Mouse (Mus musculus) bone marrow macrophage, adult 2 months (primary cell): ENCODE data around the gene Dck. TPM values are rescaled to one million over a fixed set of nuclear protein-coding genes. Genes with fewer than 3 reads are reported as not detected.
A peak's percentile ranks its signal among the peaks of the same experiment; 100 is the strongest.

Experiments
- H3K27ac ChIP-seq: 2 replicates; pipeline ENCODE4 v1.5.1; 2012; ENCODE audit warnings: low read depth, low read length; ENCODE audit not compliant: insufficient read depth
- H3K4me1 ChIP-seq: 2 replicates; pipeline ENCODE4 v1.6.1; 2012; ENCODE audit warnings: low read length; ENCODE audit not compliant: control insufficient read depth, insufficient read depth
- H3K4me3 ChIP-seq: 2 replicates; pipeline ENCODE4 v1.5.1; 2012; ENCODE audit warnings: mild to moderate bottlenecking, low read length, moderate library complexity; ENCODE audit not compliant: insufficient read depth
- CTCF ChIP-seq: IDR thresholded peaks from 2 replicates; pipeline ENCODE4 v1.5.1; 2012; ENCODE audit warnings: low read depth, mild to moderate bottlenecking, low read length, moderate library complexity
- POLR2A ChIP-seq: IDR thresholded peaks from 2 replicates; pipeline ENCODE4 v1.6.1; 2012; ENCODE audit warnings: mild to moderate bottlenecking, low read depth, low read length, borderline replicate concordance
- polyA plus RNA-seq: library from polyadenylated mRNA; stranded (reverse); fragments of >200 nt; gene quantifications from 2 replicates; pipeline ENCODE4 v1.2.4, GENCODE M21; 2012; ENCODE audit not compliant: missing spikeins, insufficient read depth, insufficient read length

Dck gene
- polyA plus RNA-seq, 1 experiment = 100 TPM

DNA sequence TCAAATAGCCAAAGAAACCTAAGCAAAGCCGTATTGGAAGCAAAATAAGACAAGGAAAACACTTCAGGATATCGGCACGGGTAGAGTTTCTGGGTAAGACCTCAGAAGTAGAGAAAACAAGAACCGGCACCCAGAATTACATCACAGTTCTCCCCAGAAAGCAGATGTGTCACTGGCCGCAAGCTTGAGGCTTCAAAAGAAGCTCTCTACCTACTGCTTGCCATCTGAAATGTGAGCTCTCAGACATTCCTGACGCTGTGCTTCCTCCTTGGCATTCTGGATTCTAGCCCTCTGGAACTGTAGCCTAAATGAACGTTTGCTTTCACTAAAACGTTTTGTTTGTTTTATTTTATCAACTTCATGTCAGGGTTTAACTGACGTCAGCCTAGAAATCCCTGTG lies 25.9 kb downstream of the Dck start:
- no peak for TF ChIP-seq POLR2A
- TF ChIP-seq CTCF = no peak
- Histone ChIP-seq H3K4me3 (no peak overlapping the region), H3K4me1 (no peaks in the 10 kb centered on the region), H3K27ac (no peak overlapping the region)

DNA sequence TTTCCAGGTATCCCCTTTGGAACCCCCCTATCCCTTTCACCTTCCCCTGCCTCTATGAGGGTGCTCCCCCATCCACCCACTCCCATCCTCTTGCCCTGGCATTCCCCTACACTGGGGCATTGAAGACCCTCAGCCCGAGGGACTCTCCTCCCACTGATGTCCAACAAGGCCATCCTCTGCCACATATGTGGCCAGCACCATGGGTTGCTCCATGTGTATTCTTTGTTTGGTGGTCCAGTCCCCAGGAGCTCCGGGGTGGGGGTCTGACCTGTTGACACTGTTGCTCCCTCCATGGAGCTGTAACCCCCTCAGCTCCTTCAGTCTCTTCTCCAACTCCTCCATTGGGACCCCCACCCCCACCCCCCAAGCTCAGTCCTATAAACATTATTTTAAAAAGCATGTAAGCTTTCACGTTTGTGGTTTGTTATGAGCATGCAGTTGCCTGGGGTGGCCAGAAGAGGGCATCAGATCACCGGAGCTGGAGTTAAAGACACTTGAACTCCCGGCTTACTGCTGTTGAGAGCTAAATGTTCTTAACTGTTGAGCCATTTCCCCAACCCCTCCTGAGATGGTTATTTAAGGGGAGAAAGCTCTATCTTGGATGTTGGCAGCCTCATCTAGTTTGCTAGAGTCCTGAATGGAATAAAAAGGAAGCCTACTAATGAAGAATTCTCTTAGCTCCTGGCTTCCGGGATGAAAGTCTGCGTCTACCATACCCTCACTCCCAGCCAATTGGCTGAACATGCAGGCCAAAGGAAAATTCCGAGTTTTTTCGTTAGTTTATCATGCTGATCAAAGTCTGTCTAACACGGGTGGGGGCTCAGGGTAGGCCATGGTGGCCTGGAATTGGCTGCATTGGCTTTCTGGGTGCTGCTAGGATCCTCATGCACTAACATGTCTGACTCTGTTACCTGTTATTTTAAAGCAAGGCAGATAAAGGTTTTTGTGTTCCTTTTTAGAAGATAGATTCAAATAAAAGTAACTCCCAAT lies 26.8 kb downstream of the Dck start:
- Histone ChIP-seq H3K27ac (no peak overlapping the region), H3K4me3 (no peak overlapping the region), H3K4me1 (no peaks in the 10 kb centered on the region)
- TF ChIP-seq POLR2A (no peak), CTCF (peak; percentile 81)

DNA sequence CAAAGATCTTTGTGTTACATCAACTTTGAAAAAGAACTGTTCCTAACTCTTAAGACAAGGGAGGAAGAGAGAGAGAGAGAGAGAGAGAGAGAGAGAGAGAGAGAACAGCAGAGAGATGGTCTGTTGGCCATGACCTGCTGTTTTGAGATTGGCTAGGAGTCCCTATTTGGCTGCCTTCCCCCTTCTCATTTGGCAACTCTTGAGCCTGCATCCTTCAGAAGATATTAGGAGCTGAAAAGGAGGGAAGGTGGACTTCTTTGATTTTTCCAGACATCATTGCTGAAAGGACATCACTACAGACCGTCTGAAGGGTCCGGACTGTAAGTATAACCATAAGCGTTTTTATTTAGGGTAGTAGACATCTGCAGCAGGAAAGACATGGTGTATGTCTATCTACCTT lies 28.9 kb downstream of the Dck start:
- no peaks in the 10 kb centered on the region for H3K4me1 ChIP-seq
- no peak overlapping the region for H3K27ac ChIP-seq
- TF ChIP-seq CTCF (no peak), POLR2A (no peak)
- H3K4me3 ChIP-seq = no peak overlapping the region

DNA sequence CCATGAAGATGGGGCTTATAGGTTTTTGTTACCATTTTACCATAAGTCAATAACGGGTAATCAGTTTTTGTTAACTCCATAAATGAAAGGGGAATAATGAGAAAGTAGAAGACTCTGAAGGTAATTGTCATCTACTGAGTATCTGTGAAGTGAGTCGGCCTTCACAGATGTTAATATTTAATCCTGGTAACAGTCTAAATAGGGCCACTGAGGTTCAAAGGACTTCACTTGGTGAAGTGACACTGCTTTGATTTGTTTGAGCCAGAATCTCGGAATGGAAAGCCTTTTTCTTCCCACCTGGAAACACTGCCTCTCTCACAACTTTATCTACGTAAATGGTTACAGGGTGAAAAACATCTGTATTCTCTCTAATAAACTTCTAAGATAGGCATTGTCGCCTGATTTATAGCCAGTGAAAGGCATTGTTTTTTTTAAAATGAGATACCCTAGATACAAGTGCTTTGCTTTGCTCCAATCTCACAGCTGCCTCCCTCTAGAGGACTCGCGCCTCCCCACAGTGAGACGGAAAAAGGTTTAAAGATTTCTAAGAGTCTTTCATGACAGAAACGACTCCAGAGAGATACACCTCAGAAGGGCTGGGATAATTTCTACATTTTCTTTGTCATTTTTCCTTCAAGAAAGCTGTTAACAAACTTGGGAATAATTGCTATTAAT lies 31.3 kb downstream of the Dck start:
- no peak overlapping the region for H3K4me3 ChIP-seq
- TF ChIP-seq POLR2A (no peak), CTCF (no peak)
- H3K4me1 ChIP-seq = no peaks in the 10 kb centered on the region
- no peak overlapping the region for H3K27ac ChIP-seq

DNA sequence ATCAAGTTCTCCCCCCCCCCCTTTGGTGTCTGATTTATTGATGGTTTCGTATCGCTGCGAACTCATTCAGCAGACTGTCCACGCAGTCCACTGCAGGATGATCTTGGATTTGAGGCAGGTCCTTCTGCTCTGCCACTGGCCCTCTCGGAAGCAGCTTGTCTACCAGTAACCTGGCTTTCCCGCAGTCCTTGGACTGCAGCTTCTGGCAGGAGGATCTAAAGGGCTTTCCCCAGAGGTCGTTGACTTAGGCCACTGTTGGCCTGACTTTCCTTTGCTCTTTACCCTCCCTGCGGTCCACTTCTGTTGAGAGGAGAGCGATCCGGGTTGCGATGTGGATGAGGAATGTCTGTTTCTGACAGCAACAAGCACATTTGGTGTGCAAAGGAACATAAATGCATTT lies 31.8 kb downstream of the Dck start:
- no peak overlapping the region for H3K4me3 ChIP-seq
- no peak overlapping the region for H3K27ac ChIP-seq
- H3K4me1 ChIP-seq = no peaks in the 10 kb centered on the region
- TF ChIP-seq POLR2A (no peak), CTCF (no peak)

DNA sequence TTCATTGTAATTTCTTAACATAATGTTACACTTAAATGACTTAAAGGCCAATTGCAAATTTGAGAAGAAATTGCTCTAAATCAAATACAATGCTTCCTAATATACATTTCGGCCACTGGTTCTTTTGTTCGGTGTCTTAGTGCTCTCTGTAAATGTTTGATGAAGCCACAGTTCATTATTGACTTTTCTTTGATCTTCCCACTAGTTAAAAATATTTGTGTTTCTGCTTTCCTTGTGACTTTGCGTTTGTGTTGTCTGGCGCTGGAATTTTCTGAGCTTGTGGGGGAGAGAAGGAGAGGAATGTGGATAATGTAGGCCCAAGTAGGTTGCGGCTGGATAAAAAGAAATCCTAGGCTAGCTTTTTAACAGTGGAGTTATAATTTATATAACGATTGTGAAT lies 32.3 kb downstream of the Dck start:
- Histone ChIP-seq H3K27ac (no peak overlapping the region), H3K4me3 (no peak overlapping the region), H3K4me1 (no peaks in the 10 kb centered on the region)
- TF ChIP-seq POLR2A (no peak), CTCF (no peak)

DNA sequence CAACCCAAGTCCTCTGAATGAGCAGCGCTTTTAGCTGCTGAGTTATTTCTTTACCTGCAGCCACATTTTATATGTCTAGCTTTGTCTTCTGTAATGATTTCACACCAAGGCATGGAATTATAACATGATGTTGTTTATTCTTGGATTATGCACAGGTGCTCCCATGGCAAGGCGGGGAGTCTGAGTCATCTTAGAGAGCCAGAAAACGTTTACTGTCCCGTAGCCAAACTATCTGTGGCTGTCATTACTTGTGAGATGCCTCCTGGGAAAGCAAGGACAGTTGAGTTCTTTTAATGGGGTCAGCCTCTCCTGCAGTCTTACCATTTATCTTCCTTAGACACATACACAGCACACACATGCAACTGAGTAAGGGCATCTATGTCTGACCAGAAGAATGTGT lies 40.8 kb downstream of the Dck start:
- Histone ChIP-seq H3K4me1 (no peaks in the 10 kb centered on the region), H3K4me3 (no peak overlapping the region), H3K27ac (no peak overlapping the region)
- TF ChIP-seq POLR2A = no peak
- no peak for TF ChIP-seq CTCF

DNA sequence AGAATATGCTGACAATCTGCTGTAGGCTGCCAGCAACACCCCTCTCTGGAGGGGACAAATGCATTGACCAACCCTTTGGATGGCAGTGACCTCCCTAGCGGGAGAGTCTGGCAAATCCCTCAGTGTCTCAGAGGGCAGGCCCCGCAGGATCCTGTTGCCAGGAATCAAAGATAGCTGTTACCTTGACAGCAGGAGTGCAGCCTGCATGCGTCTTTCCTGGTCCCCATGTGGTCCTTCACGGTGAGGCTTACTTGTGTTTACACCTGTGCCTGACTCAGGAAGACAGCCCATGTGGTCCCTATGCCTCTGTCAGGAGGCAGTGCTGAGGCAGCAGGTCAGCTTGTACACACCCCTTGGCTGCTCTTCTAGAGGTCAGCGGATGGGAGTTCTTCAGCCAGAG lies 41.5 kb downstream of the Dck start:
- no peak overlapping the region for H3K4me3 ChIP-seq
- no peak overlapping the region for H3K27ac ChIP-seq
- H3K4me1 ChIP-seq = no peaks in the 10 kb centered on the region
- TF ChIP-seq POLR2A = no peak
- TF ChIP-seq CTCF = no peak

DNA sequence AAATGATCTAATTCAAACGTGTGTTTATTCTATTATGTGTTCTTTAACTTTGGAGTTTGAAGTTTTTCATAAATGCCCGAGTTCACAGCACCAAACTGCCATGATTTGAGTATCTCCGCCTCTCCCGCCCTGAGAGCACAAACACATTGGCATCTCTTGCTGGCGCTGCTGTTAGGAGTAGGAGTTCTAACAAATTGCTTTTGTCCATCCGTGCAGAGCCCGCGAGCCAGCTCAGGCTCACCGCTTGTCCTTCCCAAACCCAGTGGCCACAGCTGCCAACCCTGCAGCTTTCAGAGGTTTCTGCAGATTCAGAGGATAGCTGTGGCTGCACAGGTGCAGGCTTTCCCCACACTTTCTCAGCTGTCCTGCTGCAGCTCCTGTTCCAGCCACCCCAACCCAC lies 42.5 kb downstream of the Dck start:
- Histone ChIP-seq H3K4me3 (no peak overlapping the region), H3K27ac (no peak overlapping the region), H3K4me1 (no peaks in the 10 kb centered on the region)
- no peak for TF ChIP-seq POLR2A
- no peak for TF ChIP-seq CTCF

DNA sequence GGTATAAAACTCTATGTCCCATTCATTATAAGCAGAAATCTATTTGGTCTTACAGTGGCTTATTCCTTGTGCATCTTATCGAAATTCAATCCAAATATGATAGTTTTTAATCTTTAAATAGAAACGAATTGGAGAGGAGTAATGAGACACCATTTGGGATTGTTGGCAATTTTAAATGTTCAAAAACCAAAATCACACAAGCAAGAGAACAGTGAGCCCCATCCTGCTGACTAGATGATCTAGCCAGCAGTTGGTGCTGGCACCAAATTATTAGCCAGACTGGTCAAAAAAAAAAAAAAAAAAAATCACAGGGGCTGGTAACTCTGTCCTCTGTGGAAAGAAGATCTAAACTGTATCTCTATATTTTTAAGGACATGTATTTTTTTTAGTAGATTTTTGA lies 48.4 kb downstream of the Dck start:
- H3K27ac ChIP-seq = no peak overlapping the region
- TF ChIP-seq POLR2A (no peak), CTCF (no peak)

More for the DNA sequence above, 48.4 kb downstream of the Dck start:
- H3K4me3 ChIP-seq = no peak overlapping the region
- no peaks in the 10 kb centered on the region for H3K4me1 ChIP-seq
